Mouse (Mus musculus): Measurements from ENCODE around the gene Rap1gap2.

The Rap1gap2 gene

DNA sequence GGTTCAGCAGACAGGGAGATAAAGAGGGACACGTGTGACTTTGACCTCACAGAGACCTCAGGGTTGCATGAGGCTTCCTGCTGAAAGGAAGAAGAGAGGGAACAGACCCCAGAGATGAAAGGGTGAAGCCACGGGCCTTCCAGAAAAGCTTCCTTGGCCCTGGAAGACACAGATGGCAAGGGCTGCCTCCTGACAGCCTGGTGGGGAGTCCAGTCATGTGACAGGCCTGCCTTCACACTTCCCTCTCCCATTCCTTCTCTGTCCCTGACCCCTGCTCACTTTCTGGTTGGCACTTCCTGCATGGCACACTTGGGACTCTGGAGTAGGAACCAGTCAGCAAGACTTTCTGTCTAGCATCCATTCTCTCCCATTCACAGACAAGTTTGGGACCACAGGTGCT lies 148.1 kb downstream of the Rap1gap2 start:
- DNase-seq (ENCODE audit: extremely low spot score): no peak

DNA sequence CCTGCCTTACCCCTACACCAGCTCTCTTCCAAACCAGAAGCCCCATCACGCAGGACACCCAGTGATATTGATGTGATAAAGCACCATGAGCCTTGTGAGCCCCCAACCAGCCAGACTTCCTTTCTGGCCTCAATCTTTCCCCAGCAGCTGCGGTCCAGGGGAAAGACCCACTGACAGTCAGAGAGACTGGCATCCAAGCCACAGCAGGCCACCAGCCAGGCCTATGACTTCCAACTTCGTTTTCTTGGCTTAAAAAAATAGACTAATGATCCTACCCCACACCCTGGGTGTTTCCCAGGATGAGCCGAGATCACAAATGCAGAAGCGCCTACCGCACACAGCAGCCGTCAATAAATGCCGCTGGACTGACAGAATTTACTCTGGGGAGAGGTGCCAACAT lies 151.1 kb downstream of the Rap1gap2 start:
- no peak for DNase-seq (ENCODE audit: extremely low spot score)

DNA sequence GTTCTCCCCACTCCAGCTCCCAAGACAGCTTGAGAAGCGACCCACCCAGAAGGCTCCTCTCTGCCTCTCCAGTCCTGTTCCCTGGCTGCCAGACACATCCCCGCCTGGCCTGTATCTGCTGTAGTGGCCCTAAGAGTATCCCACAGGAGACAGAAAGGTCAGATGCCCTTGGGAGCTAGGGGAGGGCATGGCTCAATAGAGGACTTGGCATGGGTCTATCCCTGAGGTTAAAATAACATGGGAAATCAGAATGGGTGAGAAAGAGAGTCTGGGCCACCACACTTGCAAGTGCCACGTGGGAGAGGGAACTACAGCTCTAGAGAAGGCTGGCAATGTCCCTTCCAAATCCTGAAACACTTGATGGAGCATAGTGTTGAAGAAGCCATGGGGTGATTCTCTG lies 152.3 kb downstream of the Rap1gap2 start:
- no peak for DNase-seq (ENCODE audit: extremely low spot score)

DNA sequence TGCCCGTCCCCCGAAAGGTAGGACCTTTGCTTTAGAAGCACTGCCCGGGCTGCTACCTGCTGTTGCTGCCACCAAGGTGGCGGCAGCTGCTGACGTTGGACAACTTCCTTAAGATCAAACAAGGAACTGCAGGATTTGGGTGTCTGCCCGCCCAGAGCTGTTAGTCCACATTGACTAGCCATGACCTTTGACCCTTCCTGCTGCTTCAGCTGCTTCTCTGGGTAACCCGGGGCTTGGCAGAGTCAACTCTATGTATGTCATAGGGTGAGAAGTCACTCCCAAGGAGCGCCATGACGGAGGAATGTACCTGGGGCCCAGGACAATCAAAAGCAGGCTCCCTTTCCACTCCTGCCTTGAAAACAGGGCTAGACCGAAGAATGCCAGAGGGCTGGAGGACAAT lies 153.5 kb downstream of the Rap1gap2 start:
- DNase-seq (ENCODE audit: extremely low spot score): no peak

DNA sequence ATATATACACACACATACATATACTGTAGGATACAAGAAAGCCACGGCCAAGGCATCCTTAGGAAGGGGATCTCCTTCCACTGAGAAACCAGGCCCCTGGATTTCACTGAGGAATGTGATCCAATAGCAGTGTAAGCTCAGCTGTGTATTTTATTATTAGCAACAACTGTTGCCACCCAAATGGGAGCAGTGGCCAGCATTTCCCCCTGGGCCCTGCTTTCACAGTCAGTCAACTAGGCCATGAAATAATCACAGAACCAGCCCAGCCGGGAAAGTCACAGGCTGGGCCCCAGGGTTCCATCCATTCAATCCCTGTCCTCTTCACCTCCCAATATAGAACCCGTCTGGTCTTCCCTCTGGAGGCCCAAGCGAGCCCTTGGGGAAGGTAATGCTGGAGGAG lies 162.2 kb downstream of the Rap1gap2 start:
- DNase-seq (ENCODE audit: extremely low spot score): no peak

DNA sequence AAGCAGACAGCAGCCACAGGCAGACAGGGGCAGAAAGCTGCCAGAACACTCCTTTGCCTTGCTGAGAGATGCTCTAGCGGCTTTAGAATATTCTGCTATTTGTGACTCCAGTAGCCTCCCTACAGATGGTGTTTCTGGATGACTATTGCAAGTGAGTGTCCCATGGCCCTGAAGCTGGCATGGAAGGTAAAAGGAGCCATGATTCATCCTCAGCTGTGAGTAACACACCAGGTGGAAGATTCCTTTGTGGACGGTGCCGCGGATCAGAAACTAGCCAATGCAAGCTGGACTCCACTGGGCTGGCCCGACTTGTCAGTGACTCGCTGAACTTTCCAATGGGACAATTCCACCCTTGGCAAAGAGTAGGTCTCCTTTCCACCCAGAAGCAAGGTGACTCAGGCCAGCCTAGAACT lies 162.7 kb downstream of the Rap1gap2 start:
- no peak for DNase-seq (ENCODE audit: extremely low spot score)

DNA sequence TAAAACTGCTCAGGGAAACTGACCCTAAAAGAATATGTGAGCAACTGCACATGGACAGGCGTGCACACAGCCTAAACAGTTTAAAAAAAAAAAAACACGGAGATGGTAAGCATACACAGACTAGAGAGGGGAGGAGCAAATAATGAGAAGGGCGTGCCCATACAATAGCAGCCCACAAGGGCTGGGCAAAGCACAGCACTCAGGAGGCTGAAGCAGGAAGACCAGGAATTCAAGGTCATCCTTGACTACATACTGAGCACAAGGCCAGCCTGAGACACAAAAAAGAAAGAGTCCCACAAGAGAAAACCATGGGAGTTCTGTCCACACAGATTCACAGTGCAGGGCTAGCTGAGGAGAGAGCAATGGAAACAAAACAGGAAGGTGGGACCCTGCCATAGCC lies 165.1 kb downstream of the Rap1gap2 start:
- no peak for DNase-seq (ENCODE audit: extremely low spot score)

DNA sequence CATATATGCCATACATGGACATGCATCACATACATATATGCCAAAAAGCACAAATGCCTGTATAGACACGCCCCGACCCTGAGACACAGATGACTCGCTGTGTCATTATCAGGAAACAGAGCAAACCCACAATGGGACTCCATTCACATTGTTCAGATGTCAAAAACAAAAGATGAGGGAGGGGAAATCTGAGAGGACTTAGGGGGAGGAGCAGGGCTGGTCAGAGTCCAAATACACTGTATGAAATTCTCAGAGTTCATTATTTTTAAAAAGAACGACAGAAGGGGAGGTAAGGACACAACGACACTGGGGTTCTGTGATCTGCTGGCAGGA lies 166.8 kb downstream of the Rap1gap2 start:
- DNase-seq (ENCODE audit: extremely low spot score): no peak

DNA sequence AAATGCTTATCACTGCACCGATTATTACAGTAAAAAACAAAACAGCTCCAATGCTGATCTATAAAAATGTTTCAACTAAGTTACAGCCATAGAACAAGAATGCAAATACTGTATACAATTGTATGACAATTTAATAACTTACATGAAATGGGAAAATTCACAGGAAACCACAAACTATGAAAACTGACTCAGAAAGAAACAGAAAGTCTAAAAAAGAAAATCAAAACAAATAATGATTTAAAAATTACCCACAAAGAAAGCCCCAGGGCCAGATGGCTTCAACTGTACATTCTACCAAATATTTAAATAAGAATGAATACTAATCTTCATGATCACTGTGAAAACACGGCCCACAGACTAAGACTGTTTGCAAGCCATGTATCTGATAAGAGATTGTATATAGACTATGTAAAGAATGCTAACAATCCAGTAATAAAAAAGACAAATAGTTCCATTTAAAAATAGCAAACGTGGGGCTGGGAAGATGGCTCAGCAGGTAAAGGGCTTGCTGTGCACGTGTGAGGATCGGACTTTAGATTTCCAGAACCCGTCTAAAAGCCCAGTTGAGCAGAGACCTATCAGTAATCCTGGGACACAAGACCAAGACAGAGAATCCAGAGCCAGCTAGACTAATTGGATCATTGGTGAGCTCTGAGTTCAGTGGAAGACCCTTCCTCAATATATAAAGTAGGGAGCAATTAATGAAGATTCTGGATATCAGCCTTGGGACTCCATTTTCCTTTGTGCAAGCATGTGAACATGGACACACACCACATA lies 167.4 kb downstream of the Rap1gap2 start:
- no peak for DNase-seq (ENCODE audit: extremely low spot score)

DNA sequence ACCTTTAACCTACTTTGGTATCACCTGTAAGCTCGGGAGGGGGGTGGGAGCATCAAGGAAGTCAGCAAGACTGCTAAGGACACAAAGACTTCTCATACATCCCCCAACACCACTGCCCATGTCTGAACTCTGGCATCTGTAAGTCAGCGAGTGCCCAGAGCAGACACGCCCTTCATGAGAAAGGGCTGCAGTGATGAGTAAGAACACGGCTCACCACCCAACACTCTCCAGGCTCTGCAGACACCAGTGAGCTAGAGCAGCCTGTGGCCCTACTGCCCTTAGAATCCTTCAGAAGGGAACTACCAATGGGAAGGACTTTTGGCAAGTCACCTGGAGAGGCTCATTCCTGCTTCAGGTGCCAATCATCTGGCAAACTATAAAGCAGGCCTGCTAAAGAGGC lies 168.3 kb downstream of the Rap1gap2 start:
- no peak for DNase-seq (ENCODE audit: extremely low spot score)

DNA sequence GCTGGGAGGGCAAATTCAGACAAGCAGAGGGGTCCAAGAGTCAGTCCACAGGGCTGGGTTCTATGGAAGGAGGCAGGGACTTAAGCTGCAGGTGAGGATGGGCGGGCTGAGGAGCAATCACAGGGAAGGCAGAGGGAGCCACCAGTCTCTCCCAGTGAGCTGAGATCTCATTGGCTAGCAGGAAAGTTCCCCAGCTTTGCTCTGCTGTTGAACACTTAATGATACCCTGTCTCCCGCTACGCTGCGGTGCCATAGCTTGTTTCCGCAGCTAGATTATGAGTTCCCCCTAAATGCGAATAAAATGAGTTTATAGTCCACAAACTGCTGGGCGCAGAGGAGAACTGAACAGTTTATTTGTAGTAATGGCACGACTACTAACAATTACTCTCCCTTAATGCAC lies 170.6 kb downstream of the Rap1gap2 start:
- no peak for DNase-seq (ENCODE audit: extremely low spot score)

DNA sequence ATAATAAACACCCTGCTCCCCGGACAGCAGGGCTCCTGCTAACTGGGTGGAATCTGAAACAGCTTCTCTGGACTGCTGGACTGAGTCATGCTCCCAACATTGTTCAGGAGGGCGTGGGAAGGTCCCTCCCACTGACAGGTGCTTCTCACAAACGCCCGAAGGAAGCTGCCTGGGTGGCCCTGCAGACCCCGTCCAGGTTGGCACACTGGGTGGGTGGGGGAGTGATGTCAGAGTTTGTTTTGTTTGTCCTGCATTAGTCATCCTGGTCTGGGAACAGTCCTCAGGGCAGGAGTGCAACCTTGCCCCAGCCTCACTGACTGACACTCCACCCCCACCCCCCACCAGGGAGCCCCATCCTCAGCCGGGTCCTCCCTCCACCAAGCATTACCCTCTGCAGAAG lies 171.5 kb downstream of the Rap1gap2 start:
- DNase-seq (ENCODE audit: extremely low spot score): no peak

DNA sequence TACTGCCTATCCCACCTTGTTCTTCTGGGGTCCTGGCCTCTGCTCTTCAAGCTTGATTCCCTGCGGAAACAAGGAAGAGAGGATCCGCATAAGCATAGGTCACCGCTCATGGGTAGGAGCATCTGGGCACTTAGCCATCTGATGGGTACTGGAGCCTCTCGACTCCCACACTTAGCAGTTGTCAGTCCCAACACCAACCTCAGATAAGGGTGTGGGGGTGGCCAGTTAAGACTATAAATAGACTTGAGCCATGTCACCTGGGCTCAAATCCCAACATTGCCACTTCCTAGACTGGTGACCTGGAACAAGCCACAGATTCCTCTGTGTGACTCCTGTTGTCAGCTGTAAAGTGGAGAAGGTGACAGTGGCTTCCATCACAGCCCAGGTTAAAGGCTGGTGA lies 172.5 kb downstream of the Rap1gap2 start:
- no peak for DNase-seq (ENCODE audit: extremely low spot score)

DNA sequence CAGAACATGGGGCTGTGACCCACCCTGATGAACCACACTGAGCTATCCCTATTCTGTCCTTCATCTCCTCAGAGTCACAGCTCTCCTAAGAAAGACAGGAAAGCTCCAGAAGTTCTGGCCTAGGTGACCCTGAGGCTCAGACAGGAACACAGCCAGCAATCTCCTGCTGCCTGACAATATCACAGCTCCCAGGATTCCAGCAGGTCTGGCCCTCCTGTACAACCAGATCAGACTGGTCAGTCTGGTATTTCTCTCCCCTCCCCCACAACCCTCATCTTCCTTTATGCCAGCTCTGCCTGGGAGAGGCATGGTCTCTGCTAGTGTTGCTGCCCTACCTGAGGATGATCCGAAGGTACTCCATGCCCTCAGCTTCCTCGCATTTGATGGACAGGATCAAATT lies 175.3 kb downstream of the Rap1gap2 start:
- no peak for DNase-seq (ENCODE audit: extremely low spot score)

DNA sequence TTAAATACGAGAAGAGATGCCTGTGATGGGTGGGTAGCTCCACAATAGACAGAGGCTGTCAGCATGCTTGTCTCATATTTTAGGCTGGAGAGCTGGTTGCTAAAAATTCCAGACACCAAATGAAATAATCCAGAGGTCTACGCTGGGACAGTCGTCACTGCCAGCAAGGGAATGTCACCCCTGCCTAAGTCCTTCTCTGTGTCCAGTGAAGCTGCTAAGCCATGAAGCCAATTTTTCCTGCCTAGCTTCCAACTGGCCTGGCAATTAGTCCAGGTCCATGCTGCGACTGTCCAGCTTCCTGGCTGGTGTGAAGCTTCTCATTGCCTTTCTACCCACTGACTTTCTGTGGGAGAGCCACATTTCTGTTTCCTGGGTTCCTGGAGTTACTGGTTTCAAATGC lies 177.7 kb downstream of the Rap1gap2 start:
- DNase-seq (ENCODE audit: extremely low spot score): no peak

DNA sequence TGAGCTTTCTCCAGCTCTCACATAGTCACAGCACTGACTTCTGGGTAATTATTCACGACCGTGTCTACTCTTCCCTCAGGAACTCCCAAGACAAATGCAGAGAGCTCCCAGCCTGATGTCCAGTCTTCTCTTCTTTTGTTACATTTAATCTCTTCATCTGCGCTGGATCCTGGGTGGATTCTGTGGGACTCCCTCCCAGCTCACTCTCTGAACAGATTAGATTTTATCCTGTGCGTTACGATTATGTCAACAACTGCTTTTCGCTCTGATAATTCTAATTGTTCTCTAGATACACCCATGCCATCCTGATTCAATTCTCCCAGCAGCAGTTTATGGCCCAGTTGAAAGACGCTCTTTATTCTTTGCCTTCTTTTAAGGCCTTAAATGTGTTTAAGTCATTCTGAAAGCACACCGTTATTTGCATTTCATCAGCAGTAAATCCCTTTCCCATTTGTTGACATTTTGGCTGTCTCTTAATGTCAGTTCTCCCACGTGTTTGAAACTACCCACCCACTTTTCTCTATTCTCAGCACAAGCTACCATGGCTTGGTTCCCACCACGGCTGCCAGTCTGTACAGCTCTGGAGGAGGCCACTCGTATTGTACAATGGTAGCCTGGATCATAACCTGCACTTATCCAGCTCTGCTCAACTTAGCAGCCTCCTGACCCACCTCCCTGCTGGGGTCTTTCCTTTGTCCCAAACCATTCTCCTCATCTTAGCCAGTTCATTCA lies 180.8 kb downstream of the Rap1gap2 start:
- DNase-seq (ENCODE audit: extremely low spot score): no peak

DNA sequence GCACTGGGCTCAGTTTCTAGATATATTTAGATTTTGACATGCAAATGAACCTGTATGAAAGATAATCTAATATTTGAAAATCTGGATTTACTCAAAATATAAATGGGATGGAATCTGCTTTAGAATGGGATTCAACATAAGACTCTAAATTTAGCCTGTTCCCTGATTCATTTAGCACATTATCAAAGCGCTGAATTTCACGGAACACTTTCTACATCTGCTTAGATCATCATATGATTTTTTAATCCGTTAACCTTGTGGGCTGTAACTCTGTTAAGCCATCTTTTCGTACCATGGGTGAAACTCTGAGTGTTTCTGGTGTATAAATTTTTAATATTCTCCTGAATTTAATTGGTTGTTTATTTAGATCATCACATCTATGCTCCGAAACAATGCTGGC lies 184.4 kb downstream of the Rap1gap2 start:
- DNase-seq (ENCODE audit: extremely low spot score): no peak

DNA sequence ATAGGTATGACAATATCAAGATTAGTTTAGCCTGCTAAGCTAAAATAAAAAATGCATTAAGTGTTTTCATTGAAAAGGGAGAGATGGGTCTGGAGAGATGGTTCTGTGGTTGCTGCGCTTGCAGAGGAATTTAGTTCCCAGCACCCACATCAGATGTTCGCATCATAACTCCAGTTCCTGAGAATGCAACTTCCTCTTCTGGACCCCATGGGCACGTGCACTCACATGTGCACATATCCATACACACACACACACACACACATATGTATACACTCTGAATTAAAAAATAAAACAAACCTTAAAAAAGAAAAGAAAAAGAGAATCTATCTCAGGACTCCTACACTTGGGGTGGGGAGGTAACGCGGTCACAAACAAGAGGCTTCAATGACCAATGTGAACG lies 188.7 kb downstream of the Rap1gap2 start:
- no peak for DNase-seq (ENCODE audit: extremely low spot score)

DNA sequence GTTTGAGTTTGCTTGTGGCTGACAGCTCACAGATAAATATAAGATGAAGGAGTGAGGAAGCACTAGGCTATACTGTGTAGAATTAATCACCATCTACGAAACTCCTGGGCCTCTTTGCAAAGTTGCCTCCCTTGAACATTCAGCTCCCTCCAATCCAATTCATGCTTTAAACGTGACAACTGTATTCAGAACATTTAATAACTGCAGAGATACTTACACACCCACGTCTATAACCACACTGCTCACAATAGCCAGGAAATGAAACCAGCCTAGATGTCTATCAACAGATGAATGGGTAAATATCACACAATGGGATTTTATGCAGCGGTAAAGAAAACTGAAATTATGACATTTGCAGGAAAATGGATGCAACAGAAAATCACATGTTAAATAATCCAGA lies 189.6 kb downstream of the Rap1gap2 start:
- DNase-seq (ENCODE audit: extremely low spot score): no peak

DNA sequence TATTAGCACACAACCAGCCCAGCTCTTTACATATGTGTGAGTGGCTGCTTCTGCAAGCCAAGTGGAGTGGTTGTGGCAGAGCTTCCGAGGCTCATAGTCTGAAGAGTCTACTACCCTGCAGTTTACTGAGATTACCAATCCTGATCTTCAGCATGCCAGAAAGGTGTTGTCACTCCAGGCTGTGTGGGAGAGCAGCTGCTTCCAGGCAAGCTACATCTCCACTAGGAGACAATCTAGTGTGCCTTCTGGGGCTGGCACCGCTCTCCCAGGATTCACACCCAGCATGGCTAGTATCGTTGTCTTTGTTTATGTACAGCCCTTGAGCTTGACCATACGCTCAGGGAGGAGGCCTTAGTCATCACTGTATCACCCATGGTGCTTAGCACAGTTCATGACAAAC lies 191.1 kb downstream of the Rap1gap2 start:
- no peak for DNase-seq (ENCODE audit: extremely low spot score)

DNA sequence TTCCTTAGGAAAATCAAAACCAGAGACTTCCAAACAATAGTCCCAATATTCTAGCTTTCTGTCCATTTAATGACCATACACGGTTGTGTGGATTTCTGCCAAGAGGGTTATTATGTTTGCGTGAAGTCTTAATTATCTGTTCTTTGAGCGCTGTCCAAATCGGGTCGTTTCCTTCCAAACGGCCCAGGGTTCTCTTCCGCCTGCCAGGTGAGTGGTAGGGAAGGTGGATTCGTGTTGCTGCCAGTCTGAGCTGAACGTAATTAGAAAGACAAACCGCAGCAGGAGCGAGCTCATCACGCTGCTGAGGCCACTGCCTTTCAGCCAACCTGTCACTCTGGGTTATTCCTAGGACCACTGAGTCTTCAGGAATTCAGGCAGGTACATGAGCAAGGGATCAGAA lies 195.0 kb downstream of the Rap1gap2 start:
- no peak for DNase-seq (ENCODE audit: extremely low spot score)

DNA sequence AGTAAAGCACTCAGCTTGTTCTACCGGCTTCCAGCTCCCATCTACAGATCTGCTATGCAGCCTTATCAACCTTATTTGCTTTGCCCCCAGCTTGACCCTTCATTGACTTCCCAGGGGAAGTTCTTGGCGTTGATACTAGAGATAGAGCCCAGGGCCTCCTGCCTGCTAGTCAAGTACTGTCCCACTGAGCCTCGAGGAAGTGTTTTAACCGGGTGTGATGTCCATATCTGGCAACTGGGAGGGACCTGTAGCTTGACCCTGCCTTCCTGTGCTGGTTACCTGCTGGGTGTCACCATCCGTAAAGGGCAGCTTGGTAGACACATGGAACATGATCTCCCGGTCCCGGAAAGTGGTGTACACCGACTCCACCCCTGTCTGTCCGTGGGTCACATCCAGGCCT lies 196.6 kb downstream of the Rap1gap2 start:
- no peak for DNase-seq (ENCODE audit: extremely low spot score)

DNA sequence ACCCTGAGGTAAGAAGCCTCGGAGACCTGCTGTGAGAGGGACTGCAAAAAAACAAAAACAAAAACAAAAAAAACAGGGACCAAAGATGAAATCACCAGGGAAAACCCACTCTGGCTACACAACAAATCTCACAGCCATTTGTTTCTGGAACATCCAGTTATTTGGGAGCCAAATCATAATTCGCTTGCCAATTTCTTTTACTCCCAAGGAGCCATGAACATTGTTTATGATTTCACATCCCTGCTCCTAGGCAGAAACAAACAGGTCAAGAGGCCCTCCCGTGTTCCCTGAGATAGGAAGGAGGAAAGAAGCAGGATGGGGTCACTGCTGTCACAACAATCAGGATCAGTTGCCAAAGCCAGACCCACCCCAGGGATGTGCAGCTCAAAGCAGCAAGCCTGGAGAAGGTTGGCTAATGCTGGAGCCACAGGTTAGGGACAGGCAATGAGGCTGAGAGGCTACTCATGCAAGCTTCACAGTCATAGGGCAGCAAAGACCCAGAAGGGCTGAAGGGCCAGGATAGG lies 197.2 kb downstream of the Rap1gap2 start:
- no peak for DNase-seq (ENCODE audit: extremely low spot score)

DNA sequence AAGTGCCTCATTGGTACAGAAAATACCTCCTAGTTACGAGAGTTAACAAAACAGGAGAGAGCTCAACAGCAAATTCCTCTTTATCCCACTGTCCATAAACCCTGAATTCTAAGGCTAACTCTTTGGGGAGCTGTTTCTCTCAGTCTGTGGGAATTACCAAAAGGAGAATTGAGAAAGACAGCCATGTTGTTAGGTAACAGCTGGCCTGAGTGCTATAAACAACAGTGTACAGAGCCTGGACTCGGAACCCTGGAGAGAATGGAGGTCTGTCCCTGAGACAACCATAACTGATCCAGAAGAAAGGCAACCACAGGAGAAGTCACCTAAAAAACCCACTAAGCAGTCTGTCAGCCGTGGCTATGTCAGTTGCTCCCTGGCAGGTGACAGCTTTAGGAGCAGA lies 198.3 kb downstream of the Rap1gap2 start:
- DNase-seq (ENCODE audit: extremely low spot score): no peak
